Mouse (Mus musculus) hindbrain, embryonic 13.5 days (tissue): ENCODE measurements around the gene Ankrd6. TPM values are rescaled to one million over a fixed set of nuclear protein-coding genes. Genes with fewer than 3 reads are reported as not detected.

ENCODE experiments used
- ATAC-seq: fragments of 200-750 bp; cut with Nextera tagmentation; 2 replicates; pipeline ENCODE4 v1.8.0; 2017; ENCODE audit warnings: moderate TSS enrichment; ENCODE audit not compliant: low FRiP score
- H3K27ac ChIP-seq: fragments of 300-500 bp; sonication (generic); 2 replicates; pipeline ENCODE4 v1.5.1; 2015; ENCODE audit warnings: inconsistent platforms, mild to moderate bottlenecking, moderate library complexity
- H3K27me3 ChIP-seq: fragments of 300-500 bp; sonication (generic); 2 replicates; pipeline ENCODE4 v1.6.1; 2015; ENCODE audit warnings: mild to moderate bottlenecking, inconsistent platforms
- H3K36me3 ChIP-seq: fragments of 300-500 bp; sonication (generic); 2 replicates; pipeline ENCODE4 v1.6.1; 2015; ENCODE audit warnings: mild to moderate bottlenecking, inconsistent platforms
- H3K4me1 ChIP-seq: fragments of 300-500 bp; sonication (generic); replicated peaks from 2 replicates; pipeline ENCODE4 v1.6.1; 2015; ENCODE audit warnings: inconsistent platforms
- H3K4me2 ChIP-seq: fragments of 300-500 bp; sonication (generic); 2 replicates; pipeline ENCODE4 v1.6.1; 2015; ENCODE audit warnings: inconsistent platforms, mild to moderate bottlenecking, moderate library complexity
- H3K4me3 ChIP-seq: fragments of 300-500 bp; sonication (generic); 2 replicates; pipeline ENCODE4 v1.5.1; 2015; ENCODE audit warnings: mild to moderate bottlenecking, inconsistent platforms
- H3K9ac ChIP-seq: fragments of 300-500 bp; sonication (generic); 2 replicates; pipeline ENCODE4 v1.6.1; 2015; ENCODE audit warnings: mild to moderate bottlenecking, inconsistent platforms
- H3K9me3 ChIP-seq: fragments of 300-500 bp; sonication (generic); 2 replicates; pipeline ENCODE4 v1.6.1; 2016; ENCODE audit warnings: inconsistent platforms
- WGBS: fragments of 180-500 bp; shearing (Covaris S2); methylation state at CpG from one replicate; pipeline ENCODE4 v1.1.7; 2015; 5-methylcytosine and 5-hydroxymethylcytosine counted together
- polyA plus RNA-seq: library from polyadenylated mRNA; unstranded; fragments of >200 nt; fragmentation: Nextera tagmentation; extraction: Ambion mirVana; gene quantifications from 2 replicates; pipeline ENCODE4 v1.2.1, GENCODE M21; 2015

The Ankrd6 gene
- polyA plus RNA-seq, 1 experiment from 2014 or later = 19.0 TPM

GRCm38 (mm10) chr4:32864131-32864866, 86.3 kb downstream of the Ankrd6 start:
- H3K27me3 ChIP-seq = peaks cover 14% of the 10 kb centered on the region
- H3K9ac ChIP-seq = peak overlapping the region; percentile 73
- 18% methylated on average over 31 of the region's 31 CpGs for WGBS
- H3K4me1 ChIP-seq = peaks cover 55% of the 10 kb centered on the region
- H3K4me3 ChIP-seq = peak overlapping the region; percentile 43
- ATAC-seq = peak; percentile 17
- H3K36me3 ChIP-seq = no peaks in the 10 kb centered on the region
- peak overlapping the region; percentile 76 for H3K27ac ChIP-seq
- no peaks in the 10 kb centered on the region for H3K9me3 ChIP-seq
- H3K4me2 ChIP-seq = peak overlapping the region; percentile 64

GRCm38 (mm10) chr4:32863447-32864130, 87.1 kb downstream of the Ankrd6 start:
- Histone ChIP-seq H3K27me3 (peaks cover 14% of the 10 kb centered on the region), H3K9me3 (no peaks in the 10 kb centered on the region), H3K4me3 (peak overlapping the region; percentile 43), H3K27ac (peak overlapping the region; percentile 76), H3K9ac (peak overlapping the region; percentile 73), H3K4me2 (peak overlapping the region; percentile 64), H3K36me3 (no peaks in the 10 kb centered on the region), H3K4me1 (peaks cover 55% of the 10 kb centered on the region)
- ATAC-seq = peak; percentile 26
- WGBS = 4% methylated on average over 12 of the region's 12 CpGs

DNA sequence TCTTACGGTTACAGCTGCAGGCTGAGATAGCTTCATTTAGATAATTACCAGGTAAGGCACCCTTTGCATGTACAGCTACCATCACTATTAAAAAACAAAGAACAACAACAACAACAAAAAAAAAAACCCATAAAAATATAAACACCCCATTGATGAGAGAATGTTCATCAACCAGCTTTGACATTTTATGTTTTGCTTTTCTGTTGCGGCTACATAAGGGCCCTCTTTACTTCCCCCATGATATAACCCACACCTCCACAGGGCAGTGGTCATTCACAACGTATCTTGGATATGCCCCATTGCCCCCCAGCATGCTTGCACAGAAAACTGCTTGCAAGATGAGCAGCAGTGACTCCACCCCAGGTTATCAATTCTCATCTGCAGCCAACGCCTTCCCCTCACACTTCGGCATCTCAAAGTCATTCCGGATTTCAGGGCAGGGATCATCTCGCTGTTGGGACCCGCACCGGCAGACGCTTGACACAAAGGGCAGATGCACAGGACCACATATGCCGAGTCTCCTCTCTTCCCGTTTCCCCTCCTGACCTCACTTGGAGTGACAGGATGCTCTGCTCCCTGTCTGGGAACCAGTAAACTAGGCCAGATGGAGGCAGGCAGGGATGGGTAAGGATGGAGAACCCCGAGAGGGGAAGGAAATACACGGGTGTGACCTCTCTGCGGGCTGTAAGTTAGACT, 87.7 kb downstream of the Ankrd6 start:
- ATAC-seq = no peak
- Histone ChIP-seq H3K4me2 (peak overlapping the region; percentile 64), H3K9me3 (no peaks in the 10 kb centered on the region), H3K4me1 (peaks cover 55% of the 10 kb centered on the region), H3K36me3 (no peaks in the 10 kb centered on the region), H3K4me3 (peak overlapping the region; percentile 43), H3K9ac (peak overlapping the region; percentile 73), H3K27me3 (peaks cover 14% of the 10 kb centered on the region), H3K27ac (peak overlapping the region; percentile 76)
- 24% methylated on average over 15 of the region's 15 CpGs for WGBS

DNA sequence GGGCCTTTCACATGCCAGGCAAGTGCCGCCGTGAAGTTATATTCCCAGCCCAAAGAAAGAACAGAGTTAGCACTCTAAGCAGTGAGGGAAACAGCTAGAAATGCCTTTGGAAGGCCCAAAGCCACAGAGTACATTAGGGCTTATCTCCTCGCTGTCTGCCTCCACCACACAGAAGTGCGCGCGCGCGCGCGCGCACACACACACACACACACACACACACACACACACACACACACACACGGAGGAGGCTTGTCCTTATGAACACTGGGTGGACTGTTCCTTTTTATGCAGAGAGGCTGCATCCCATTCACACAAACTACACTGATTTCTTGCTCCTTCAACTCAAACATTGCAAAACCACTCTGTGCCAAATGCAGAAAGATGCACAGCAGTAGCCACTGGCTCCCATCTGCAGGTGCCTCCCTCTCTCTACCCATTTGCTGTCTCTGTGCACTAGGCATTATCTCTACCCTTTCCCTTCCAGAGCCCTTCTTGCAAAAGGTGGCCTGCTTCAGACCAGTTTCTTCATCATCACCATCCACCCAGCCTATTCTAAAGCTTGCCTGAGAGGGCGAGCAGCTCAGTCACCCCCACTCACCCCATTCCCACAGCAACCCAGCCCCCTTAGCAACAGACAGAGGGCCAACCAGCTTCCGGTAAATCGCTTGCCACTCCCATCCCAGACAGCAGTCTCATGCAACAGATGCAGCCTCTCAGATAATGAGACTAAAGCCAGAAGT, 88.5 kb downstream of the Ankrd6 start:
- peak overlapping the region; percentile 31 for H3K9ac ChIP-seq
- peaks cover 55% of the 10 kb centered on the region for H3K4me1 ChIP-seq
- H3K9me3 ChIP-seq = no peaks in the 10 kb centered on the region
- H3K27ac ChIP-seq = peak overlapping the region; percentile 46
- WGBS = 69% methylated on average over 15 of the region's 15 CpGs
- H3K4me2 ChIP-seq = peak overlapping the region; percentile 64
- H3K4me3 ChIP-seq = peak overlapping the region; percentile 43
- H3K27me3 ChIP-seq = peaks cover 14% of the 10 kb centered on the region
- H3K36me3 ChIP-seq = no peaks in the 10 kb centered on the region
- ATAC-seq = no peak

- H3K4me1 ChIP-seq = peaks cover 55% of the 10 kb centered on the region
- peak overlapping the region; percentile 12; the same call in 1 of the 2 replicates for H3K4me3 ChIP-seq
- H3K9me3 ChIP-seq = no peaks in the 10 kb centered on the region
- ATAC-seq = peak; percentile 49
- peak overlapping the region; percentile 46 for H3K4me2 ChIP-seq
- WGBS = 31% methylated on average over 18 of the region's 18 CpGs
- H3K36me3 ChIP-seq = no peaks in the 10 kb centered on the region
- H3K27me3 ChIP-seq = peaks cover 4% of the 10 kb centered on the region
- peak overlapping the region; percentile 49 for H3K9ac ChIP-seq
- peak overlapping the region; percentile 73 for H3K27ac ChIP-seq
These were observed 90.3 kb downstream of the Ankrd6 start for GRCm38 (mm10) chr4:32860184-32860965.

GRCm38 (mm10) chr4:32855580-32855979, 95.1 kb downstream of the Ankrd6 start:
- peaks cover 23% of the 10 kb centered on the region for H3K4me1 ChIP-seq
- no peaks in the 10 kb centered on the region for H3K36me3 ChIP-seq
- WGBS = 73% methylated on average over 6 of the region's 9 CpGs
- H3K27ac ChIP-seq = no peak overlapping the region
- H3K9ac ChIP-seq = no peak overlapping the region
- H3K9me3 ChIP-seq = no peaks in the 10 kb centered on the region
- no peaks in the 10 kb centered on the region for H3K27me3 ChIP-seq
- H3K4me2 ChIP-seq = no peak overlapping the region
- H3K4me3 ChIP-seq = no peak overlapping the region
- no peak for ATAC-seq

DNA sequence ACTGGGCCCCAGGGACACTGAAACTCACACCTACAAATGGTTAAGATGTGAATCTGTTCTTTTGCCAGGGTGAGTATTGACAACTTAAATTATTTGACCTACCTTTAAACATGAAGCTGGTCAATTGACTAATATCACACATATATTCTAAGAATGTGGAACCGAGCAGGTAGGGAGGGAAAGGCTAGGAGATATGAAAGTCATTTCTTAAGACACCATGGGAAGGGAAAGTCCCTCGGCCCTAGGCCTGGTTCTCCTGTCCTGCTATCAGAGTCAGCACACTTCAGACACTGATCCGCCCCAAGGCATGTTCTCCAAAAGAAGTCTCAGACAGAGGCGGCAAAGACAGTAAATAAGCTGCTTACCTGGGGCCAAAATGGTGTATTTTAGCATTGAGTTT, 95.7 kb downstream of the Ankrd6 start:
- no peak overlapping the region for H3K9ac ChIP-seq
- 94% methylated on average over 4 of the region's 4 CpGs for WGBS
- no peaks in the 10 kb centered on the region for H3K36me3 ChIP-seq
- no peak for ATAC-seq
- H3K4me3 ChIP-seq = no peak overlapping the region
- no peaks in the 10 kb centered on the region for H3K9me3 ChIP-seq
- peaks cover 17% of the 10 kb centered on the region for H3K4me1 ChIP-seq
- no peak overlapping the region for H3K4me2 ChIP-seq
- no peak overlapping the region for H3K27ac ChIP-seq
- no peaks in the 10 kb centered on the region for H3K27me3 ChIP-seq

DNA sequence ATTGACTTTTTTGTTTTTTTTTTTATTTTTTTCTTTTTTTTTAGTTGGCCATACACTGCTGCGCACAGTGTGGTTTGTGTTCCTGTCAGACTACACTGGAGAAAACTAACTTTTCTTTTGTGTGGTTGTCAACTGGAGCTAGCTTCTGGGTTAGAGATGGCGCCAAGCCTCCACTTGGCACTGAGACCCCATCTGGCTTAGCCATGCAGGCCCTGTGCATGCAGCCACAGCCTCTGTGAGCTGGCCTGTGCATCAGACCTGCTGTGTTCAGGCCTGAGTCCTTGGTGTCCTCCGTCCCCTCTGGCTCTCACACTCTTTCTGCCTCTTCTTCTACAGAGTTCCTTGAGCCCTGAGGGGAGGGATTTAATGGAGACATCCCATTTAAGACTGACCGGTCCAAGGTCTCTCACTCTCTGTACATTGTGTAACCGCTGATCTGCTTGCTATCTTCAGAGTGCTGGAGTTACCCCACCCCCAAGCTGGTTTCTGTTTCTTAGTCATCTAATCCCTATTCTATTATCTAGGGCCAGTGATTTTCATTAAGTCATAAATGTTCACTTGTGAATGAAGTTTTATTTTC, 96.9 kb downstream of the Ankrd6 start:
- Histone ChIP-seq H3K4me3 (no peak overlapping the region), H3K27ac (no peak overlapping the region), H3K4me2 (no peak overlapping the region), H3K27me3 (no peaks in the 10 kb centered on the region), H3K4me1 (peaks cover 11% of the 10 kb centered on the region), H3K36me3 (no peaks in the 10 kb centered on the region), H3K9ac (no peak overlapping the region), H3K9me3 (no peaks in the 10 kb centered on the region)
- ATAC-seq = no peak
- WGBS = 79% methylated on average over 5 of the region's 5 CpGs

- Histone ChIP-seq H3K4me1 (peaks cover 11% of the 10 kb centered on the region), H3K9ac (no peak overlapping the region), H3K9me3 (no peaks in the 10 kb centered on the region), H3K27ac (peak overlapping the region; percentile 58), H3K36me3 (no peaks in the 10 kb centered on the region), H3K4me2 (no peak overlapping the region), H3K4me3 (no peak overlapping the region), H3K27me3 (no peaks in the 10 kb centered on the region)
- WGBS = 66% methylated on average over 6 of the region's 6 CpGs
- no peak for ATAC-seq
These were observed 97.8 kb downstream of the Ankrd6 start for GRCm38 (mm10) chr4:32852819-32853218.

DNA sequence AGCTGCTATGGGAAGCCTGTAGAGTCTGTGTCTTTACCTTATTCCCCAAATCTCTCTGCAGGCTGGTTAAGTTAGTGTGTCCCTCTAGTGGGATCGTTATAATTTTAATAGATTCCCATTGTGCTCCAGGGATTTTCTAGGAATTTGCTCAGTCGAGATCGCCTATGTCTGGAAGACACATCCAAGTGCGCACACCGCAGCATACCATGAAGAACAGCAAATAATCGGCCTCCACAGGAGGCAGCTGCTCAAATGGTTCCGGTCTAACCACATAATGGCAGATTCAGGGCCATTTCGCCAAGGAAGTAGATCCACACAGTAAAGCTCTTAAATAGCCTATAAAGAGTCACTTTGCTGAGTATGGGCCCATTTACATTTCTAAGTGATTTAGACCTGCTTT, 98.3 kb downstream of the Ankrd6 start:
- H3K4me3 ChIP-seq = no peak overlapping the region
- H3K27ac ChIP-seq = no peak overlapping the region
- no peak overlapping the region for H3K9ac ChIP-seq
- ATAC-seq = no peak
- no peaks in the 10 kb centered on the region for H3K27me3 ChIP-seq
- peaks cover 11% of the 10 kb centered on the region for H3K4me1 ChIP-seq
- WGBS = 61% methylated on average over 8 of the region's 8 CpGs
- no peaks in the 10 kb centered on the region for H3K36me3 ChIP-seq
- H3K4me2 ChIP-seq = no peak overlapping the region
- no peaks in the 10 kb centered on the region for H3K9me3 ChIP-seq

- no peaks in the 10 kb centered on the region for H3K36me3 ChIP-seq
- no peaks in the 10 kb centered on the region for H3K27me3 ChIP-seq
- H3K4me3 ChIP-seq = no peak overlapping the region
- peaks cover 3% of the 10 kb centered on the region; the same call in 1 of the 2 replicates for H3K4me1 ChIP-seq
- WGBS = 66% methylated on average over 3 of the region's 3 CpGs
- no peak overlapping the region for H3K9ac ChIP-seq
- no peak for ATAC-seq
- H3K27ac ChIP-seq = no peak overlapping the region
- no peak overlapping the region for H3K4me2 ChIP-seq
- no peaks in the 10 kb centered on the region for H3K9me3 ChIP-seq
These were observed 112.2 kb downstream of the Ankrd6 start for GRCm38 (mm10) chr4:32838401-32838800.
